Mouse (Mus musculus) heart, adult 11 months (tissue): ENCODE results near the gene Gm47959.

ENCODE experiments used
- DNase-seq: peaks from one replicate; pipeline ENCODE4 v3.0.0; 2022

Gm47959 gene

GRCm38 (mm10) chr1:83034509-83034908 lies 34.2 kb downstream of the Gm47959 start:
- DNase-seq: no peak

GRCm38 (mm10) chr1:83036892-83037667 lies 36.7 kb downstream of the Gm47959 start:
- DNase-seq: no peak

GRCm38 (mm10) chr1:83038109-83038672 lies 37.8 kb downstream of the Gm47959 start, which contains the start of gene Slc19a3:
Gene Slc19a3 (minus strand): TSS chr1:83038448.
- DNase-seq: peak; percentile 93

GRCm38 (mm10) chr1:83039080-83039479 lies 38.7 kb downstream of the Gm47959 start:
- no peak for DNase-seq

GRCm38 (mm10) chr1:83042380-83042779 lies 42.0 kb downstream of the Gm47959 start, which contains the start of gene Krtap28-10:
Gene Krtap28-10 (minus strand): TSS chr1:83042480.
- no peak for DNase-seq

- DNase-seq: no peak
Measured at GRCm38 (mm10) chr1:83044882-83045427, 44.6 kb downstream of the Gm47959 start, which contains the start of gene Gm47969. Gene Gm47969 (plus strand): TSS chr1:83044932.
